9 mouse cellular contexts compared by ENCODE assay signal in genomic region chr14:71128495-71128894, GRCm38 (mm10).
DNase-seq lines count a peak whose midpoint lies in the region; ATAC-seq lines count a peak whose summit lies in the region.
"Had no signal": no experiment of that assay in that cellular context is flagged by ENCODE, and none has a peak within 500 bp of the region (broad histone marks: within the 10 kb centered on the region; RNA-seq: fewer than 3 reads in every experiment).

No protein-coding gene starts in this region.

- DNase-seq in left cerebral cortex, adult 11 months (ENCODE audit: low spot score): peak; percentile 40
- no peak for DNase-seq in left cerebral cortex, postnatal 10 days (ENCODE audit: extremely low spot score in 1 of 2, low spot score in 2 of 2)
- DNase-seq in gastrocnemius, adult 18-20 months (ENCODE audit: low spot score): peak; percentile 20
- peak; percentile 34 to 71 for DNase-seq in heart, postnatal 14 days
- DNase-seq in skeletal muscle tissue, adult 2 months (ENCODE audit: low read depth, low spot score): peak; percentile 56
- no peak for DNase-seq in thymus, postnatal 14 days
- DNase-seq: lung, embryonic 14.5 days; thymus, postnatal 36 days had no signal

- intact Hi-C loops in left cerebral cortex, postnatal 10 days (cut with DNase I): no loop called here
- intact Hi-C loops in heart, postnatal 14 days (cut with DNase I): no loop called here

- no peak for ATAC-seq in megakaryocyte, adult 5-6 weeks (ENCODE audit: poor library complexity, severe bottlenecking)

Comparison
In these comparisons a context has a peak if more than half of its experiments do, and no peak if none do; other contexts are left out.
1. DNase-seq: peak in left cerebral cortex, adult 11 months (single experiment), gastrocnemius, adult 18-20 months (single experiment), heart, postnatal 14 days (2 of 2) and skeletal muscle tissue, adult 2 months (single experiment); none in left cerebral cortex, postnatal 10 days (0 of 2) and thymus, postnatal 14 days (single experiment).